ENCODE assay signal across 16 mouse cellular contexts in genomic region chr10:19338695-19339630, GRCm38 (mm10). TPM values are rescaled to one million over a fixed set of nuclear protein-coding genes. Genes with fewer than 3 reads are reported as not detected.
A peak's percentile ranks its signal among the peaks of the same experiment; 100 is the strongest.
DNase-seq lines count a peak whose midpoint lies in the region; ATAC-seq and TF ChIP-seq lines count a peak whose summit lies in the region.
"Had no signal": no experiment of that assay in that cellular context is flagged by ENCODE, and none has a peak within 500 bp of the region (broad histone marks: within the 10 kb centered on the region; RNA-seq: fewer than 3 reads in every experiment).

No protein-coding gene starts in this region.

- peak overlapping the region; percentile 33 for H3K4me2 ChIP-seq in heart, embryonic 12.5 days
- peak overlapping the region; percentile 30 for H3K4me2 ChIP-seq in forebrain, embryonic 13.5 days
- peak overlapping the region; percentile 32 for H3K4me2 ChIP-seq in limb, embryonic 12.5 days
- H3K4me2 ChIP-seq: heart, embryonic 15.5 days had no signal

- H3K27me3 ChIP-seq in heart, embryonic 12.5 days (replicated peaks), result peaks cover 17% of the 10 kb centered on the region
- H3K27me3 ChIP-seq in forebrain, embryonic 13.5 days, result peaks cover 47% of the 10 kb centered on the region
- H3K27me3 ChIP-seq in limb, embryonic 12.5 days, result peaks cover 18% of the 10 kb centered on the region

- no peak overlapping the region for H3K4me3 ChIP-seq in heart, embryonic 12.5 days
- no peak overlapping the region for H3K4me3 ChIP-seq in forebrain, embryonic 13.5 days
- H3K4me3 ChIP-seq in limb, embryonic 12.5 days (replicated peaks), result no peak overlapping the region
- H3K4me3 ChIP-seq: heart, embryonic 15.5 days had no signal

- no peak overlapping the region for H3K9ac ChIP-seq in heart, embryonic 12.5 days
- H3K9ac ChIP-seq in forebrain, embryonic 13.5 days, result 0 out of 2 replicates have a peak overlapping the region, but pooled peaks have one; percentile 6
- no peak overlapping the region for H3K9ac ChIP-seq in limb, embryonic 12.5 days (replicated peaks)
- H3K9ac ChIP-seq: heart, embryonic 15.5 days; liver, embryonic 14.5 days had no signal

- no peaks in the 10 kb centered on the region for H3K36me3 ChIP-seq in heart, embryonic 12.5 days
- H3K36me3 ChIP-seq in forebrain, embryonic 13.5 days (ENCODE audit: poor library complexity, severe bottlenecking), result no peaks in the 10 kb centered on the region
- no peaks in the 10 kb centered on the region for H3K36me3 ChIP-seq in limb, embryonic 12.5 days
- H3K36me3 ChIP-seq: heart, embryonic 15.5 days had no signal

- no peak overlapping the region for H3K27ac ChIP-seq in heart, embryonic 12.5 days (ENCODE audit: poor library complexity, severe bottlenecking)
- H3K27ac ChIP-seq in forebrain, embryonic 13.5 days, result no peak overlapping the region
- no peak overlapping the region for H3K27ac ChIP-seq in limb, embryonic 12.5 days
- H3K27ac ChIP-seq: heart, embryonic 15.5 days; kidney, postnatal 0 days; liver, embryonic 14.5 days had no signal

- H3K9me3 ChIP-seq in heart, embryonic 12.5 days (replicated peaks), result no peaks in the 10 kb centered on the region
- H3K9me3 ChIP-seq in forebrain, embryonic 13.5 days (replicated peaks), result no peaks in the 10 kb centered on the region
- H3K9me3 ChIP-seq in limb, embryonic 12.5 days, result no peaks in the 10 kb centered on the region
- H3K9me3 ChIP-seq: heart, embryonic 15.5 days had no signal

- no peak for DNase-seq in heart, adult 9 months (ENCODE audit: low spot score in 2 of 2)
- DNase-seq in brain, embryonic 14.5 days (ENCODE audit: low read depth), result peak; percentile 73
- DNase-seq in adrenal gland, adult 8-10 months, result no peak
- DNase-seq in right cerebral cortex, postnatal 36 days (ENCODE audit: low spot score in 2 of 2), result no peak
- DNase-seq: adrenal gland, postnatal 25 days; gastrocnemius, postnatal 14 days had no signal

- WGBS in heart, embryonic 12.5 days, result 9% methylated on average over 18 of the region's 18 CpGs
- WGBS in forebrain, embryonic 13.5 days, result 5% methylated on average over 18 of the region's 18 CpGs
- 10% methylated on average over 18 of the region's 18 CpGs for WGBS in limb, embryonic 12.5 days

- peaks cover 4% of the 10 kb centered on the region; the same call in 1 of the 2 replicates for H3K4me1 ChIP-seq in heart, embryonic 12.5 days (replicated peaks)
- peaks cover 10% of the 10 kb centered on the region; the same call in 1 of the 2 replicates for H3K4me1 ChIP-seq in forebrain, embryonic 13.5 days
- H3K4me1 ChIP-seq in limb, embryonic 12.5 days (replicated peaks), result no peaks in the 10 kb centered on the region; the same call in 1 of the 2 replicates
- H3K4me1 ChIP-seq: heart, embryonic 15.5 days had no signal

- TF ChIP-seq POLR2A in brain, embryonic 14.5 days (IDR thresholded peaks at IDR 0.05; ENCODE audit: borderline replicate concordance, extremely low read depth, insufficient read depth, insufficient read length, poor library complexity, severe bottlenecking), result no peak

- no peak for TF ChIP-seq CTCF in brain, embryonic 14.5 days (IDR thresholded peaks at IDR 0.05; ENCODE audit: borderline replicate concordance, extremely low read depth, insufficient read depth, insufficient read length)

- no peak for ATAC-seq in heart, embryonic 12.5 days (ENCODE audit: insufficient number of reproducible peaks, low FRiP score)
- ATAC-seq in forebrain, embryonic 13.5 days, result peak; percentile 50; the same call in 1 of the 2 replicates
- ATAC-seq in limb, embryonic 12.5 days (ENCODE audit: insufficient number of reproducible peaks, insufficient read depth, low FRiP score, low TSS enrichment, low read depth), result no peak
- ATAC-seq in erythroid progenitor cell, adult 5-6 weeks (replicated peaks; ENCODE audit: low FRiP score, poor library complexity, severe bottlenecking), result no peak
- ATAC-seq: inflammation-experienced regulatory T-cells, adult 6 months had no signal

RNA-seq across cellular contexts. Expression of gene Olig3, which starts 17.4 kb away (rescaled TPM):
- polyA plus RNA-seq in heart, embryonic 12.5 days (2016; fragmentation: Nextera tagmentation; extraction: Ambion mirVana), result 0.08 TPM in 1 of 2 replicates, not detected in the other
- 3.3 and 5.7 TPM in 2 replicates for polyA plus RNA-seq in brain, embryonic 14.5 days (2012; rRNA removed)
- polyA plus RNA-seq in forebrain, embryonic 13.5 days (2015; fragmentation: Nextera tagmentation; extraction: Ambion mirVana), result 16.8 and 23.0 TPM in 2 replicates
- polyA plus RNA-seq in limb, embryonic 12.5 days (2016; fragmentation: Nextera tagmentation; extraction: Ambion mirVana), result not detected in 2 replicates
- not detected for total RNA-seq in adrenal gland, adult 8-10 months (2022)
- not detected in 2 replicates for total RNA-seq in erythroid progenitor cell, adult 5-6 weeks (2015; ENCODE audit: low replicate concordance)
- not detected in 2 replicates for total RNA-seq in erythroid progenitor cell, adult 5-6 weeks (2017; ENCODE audit: low replicate concordance)
- total RNA-seq: adrenal gland, postnatal 25 days; common myeloid progenitor, adult 5-6 weeks; gastrocnemius, postnatal 14 days; left cerebral cortex, postnatal 10 days had no signal
- polyA plus RNA-seq: heart, embryonic 15.5 days; inflammation-experienced regulatory T-cells, adult 6 months; kidney, postnatal 0 days; liver, embryonic 14.5 days had no signal
